Mouse (Mus musculus) kidney, adult 2 months (tissue): ENCODE results near the gene Olfr1275.

Experiments used
- CTCF ChIP-seq: fragments of 200-500 bp; conservative IDR thresholded peaks from 2 replicates; pipeline ENCODE4 v1.5.1; 2011; ENCODE audit warnings: low read depth, mild to moderate bottlenecking, control low read depth, low read length, moderate library complexity, mixed read lengths; ENCODE audit not compliant: insufficient read depth, insufficient read length
- POLR2A ChIP-seq: fragments of 200-500 bp; IDR thresholded peaks from one replicate; pipeline ENCODE4 v1.6.1; 2011; ENCODE audit warnings: low read depth, low read length, control low read depth

- TF ChIP-seq CTCF = no peak
- no peak for TF ChIP-seq POLR2A
These were observed at the start of gene Olfr1275 for GRCm38 (mm10) chr2:111235186-111235585.
